Mouse (Mus musculus): ENCODE measurements at regions not wholly inside any gene's neighbourhood (a gene's known extent, or its start where the extent isn't known, plus 50 kb on each side); places are given as distances from the start of the nearest gene placed in this dataset.
A peak's percentile ranks its signal among the peaks of the same experiment; 100 is the strongest.
"Not testable (repeated sequence)": the region's sequence is repeated elsewhere in the genome, so short reads cannot be mapped to it uniquely, and the experiment has no call there.

DNA sequence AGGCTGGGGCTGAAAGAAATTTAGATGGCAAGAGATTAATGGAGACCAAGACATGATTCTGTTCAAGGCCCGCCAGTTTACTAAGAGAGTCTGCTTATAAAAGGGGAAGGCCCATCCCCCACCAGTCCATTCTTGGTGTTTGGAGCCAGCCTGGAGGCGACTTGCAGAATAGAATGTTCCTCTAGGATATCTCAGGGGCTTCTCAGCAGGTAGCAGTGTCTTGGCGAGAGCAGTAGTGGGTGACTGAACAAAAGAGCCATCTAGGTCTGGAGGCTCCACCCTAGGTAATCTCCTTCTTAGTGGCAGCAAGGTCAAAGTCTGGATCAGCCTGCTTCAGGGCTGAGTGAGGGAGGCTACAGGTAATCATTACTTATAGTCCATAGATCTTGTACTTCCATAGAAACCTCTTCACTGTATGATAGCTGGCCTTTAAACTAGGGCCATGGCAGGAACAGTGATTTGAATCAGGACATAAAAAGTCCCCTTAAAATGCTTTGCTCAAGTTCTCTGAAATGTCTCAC, 166.0 kb upstream of the Gm5538 start:
- not testable (repeated sequence) for ATAC-seq (replicated peaks; ENCODE audit: poor library complexity)

DNA sequence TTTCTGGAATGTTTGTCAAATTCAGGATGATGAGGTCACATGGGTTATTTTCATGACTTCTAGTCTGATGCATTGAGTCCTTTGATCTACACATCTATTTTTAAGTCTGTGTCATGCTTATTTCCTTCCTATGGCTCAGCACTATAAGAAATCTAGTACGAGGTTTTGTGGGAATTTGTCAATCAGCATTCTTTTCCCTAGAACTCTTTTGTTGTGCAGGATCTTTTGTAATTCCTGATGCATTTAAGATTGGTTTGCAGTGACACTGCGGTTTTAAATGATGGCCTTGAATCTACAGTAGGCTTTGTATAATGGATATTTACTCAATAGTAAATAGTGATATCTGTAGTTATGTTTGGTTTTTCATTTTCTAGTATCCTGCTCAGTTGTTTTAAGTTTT, 187.0 kb upstream of the Gm5538 start:
- ATAC-seq (replicated peaks; ENCODE audit: poor library complexity): no peak

DNA sequence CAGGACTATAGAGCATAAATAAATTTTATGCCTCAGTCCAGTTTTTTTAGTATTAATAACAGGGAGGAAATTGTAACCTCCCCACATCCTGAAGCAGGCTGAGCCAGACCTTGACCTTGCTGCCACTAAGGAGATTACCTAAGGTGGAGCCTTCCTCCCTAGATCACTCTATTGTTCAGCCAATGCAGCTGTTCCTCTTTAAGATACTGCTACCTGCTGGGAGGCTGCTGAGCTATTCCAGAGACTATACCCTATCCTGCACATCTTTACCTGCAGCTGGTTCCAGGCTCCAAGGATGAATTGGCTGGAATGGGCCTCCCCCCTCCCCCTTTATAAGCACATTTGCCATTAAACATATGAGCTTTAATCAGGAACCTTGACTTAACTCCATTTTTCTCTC, 189.0 kb upstream of the Gm5538 start:
- not testable (repeated sequence) for ATAC-seq (replicated peaks; ENCODE audit: poor library complexity)

DNA sequence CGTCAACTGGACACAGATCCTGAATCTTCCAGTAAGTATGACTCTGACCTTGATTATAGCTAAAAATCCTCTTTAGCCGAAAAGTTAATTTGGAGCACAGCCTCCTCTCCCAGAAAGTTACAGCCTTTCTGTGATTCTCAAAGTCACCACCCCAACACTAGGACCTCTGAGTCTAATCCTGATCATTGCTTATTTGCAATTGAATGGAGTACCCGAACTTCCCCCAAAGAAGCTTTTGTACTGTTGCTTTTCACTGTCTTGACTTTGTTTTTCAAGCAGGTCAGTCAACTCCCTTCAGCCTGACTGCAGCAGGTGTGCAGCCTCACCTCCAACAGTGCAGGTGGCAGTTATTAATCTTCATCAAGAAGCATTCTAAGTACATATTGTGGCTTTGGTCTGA, 189.7 kb upstream of the Gm5538 start:
- not testable (repeated sequence) for ATAC-seq (replicated peaks; ENCODE audit: poor library complexity)

DNA sequence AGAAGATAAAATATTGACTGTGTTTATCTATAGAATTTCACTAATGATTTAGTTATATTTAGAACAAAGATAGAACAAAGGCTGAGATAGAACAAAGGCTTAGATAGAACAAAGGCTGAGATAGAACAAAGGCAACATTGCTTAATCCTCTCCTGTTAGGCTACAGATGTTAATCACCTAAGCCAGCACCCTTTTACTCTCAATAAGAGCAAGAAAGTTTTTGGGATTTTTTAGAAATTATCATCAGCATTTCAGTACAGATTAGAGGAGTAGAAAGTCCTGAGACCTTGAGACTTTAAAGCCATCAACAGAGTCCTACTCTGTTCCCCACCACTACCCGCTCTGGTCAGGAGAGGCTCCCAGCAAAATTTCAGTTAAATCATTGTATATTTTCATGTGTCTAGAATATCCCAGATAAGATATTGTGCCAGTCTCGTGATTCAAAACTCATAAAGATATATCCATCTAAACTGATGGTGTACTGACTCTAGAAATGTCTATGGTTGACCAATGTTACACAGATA, 187.2 kb upstream of the Igsf10 start:
- ATAC-seq (replicated peaks; ENCODE audit: poor library complexity): no peak

DNA sequence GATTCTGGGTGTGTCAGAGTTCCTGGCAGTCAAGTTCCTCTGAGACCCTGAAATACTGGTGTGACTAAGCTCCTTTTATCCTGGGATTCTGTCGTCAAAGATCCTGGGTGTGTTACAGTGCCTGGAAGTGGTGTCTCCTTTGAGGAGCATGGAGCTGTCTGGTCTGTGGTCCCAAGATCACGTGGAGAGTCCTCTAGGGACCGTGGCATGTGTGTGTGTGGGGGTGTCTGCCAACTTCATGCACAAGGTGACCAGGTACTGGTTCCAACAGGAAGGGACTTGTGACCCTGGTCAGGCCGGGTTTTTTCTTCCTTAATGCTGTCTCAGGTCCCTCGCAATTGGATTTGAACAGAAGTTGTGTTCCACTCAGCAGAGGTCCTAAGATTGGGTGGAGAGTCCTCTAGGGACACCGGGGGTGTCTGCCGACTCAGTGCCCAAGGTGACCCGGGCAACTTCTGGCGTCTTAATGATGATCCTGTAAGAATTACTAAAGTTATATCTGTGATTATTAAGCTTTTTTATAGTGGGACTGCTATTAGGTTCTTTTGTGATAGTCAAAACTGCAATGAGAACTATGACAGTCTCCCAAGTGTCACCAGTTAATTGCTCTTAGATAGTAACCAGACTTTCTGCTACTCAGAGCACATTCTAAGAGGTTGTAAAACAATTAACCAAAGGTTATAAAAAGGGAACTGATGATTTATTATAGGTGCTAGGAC, 186.6 kb upstream of the Igsf10 start:
- no peak for ATAC-seq (replicated peaks; ENCODE audit: poor library complexity)

DNA sequence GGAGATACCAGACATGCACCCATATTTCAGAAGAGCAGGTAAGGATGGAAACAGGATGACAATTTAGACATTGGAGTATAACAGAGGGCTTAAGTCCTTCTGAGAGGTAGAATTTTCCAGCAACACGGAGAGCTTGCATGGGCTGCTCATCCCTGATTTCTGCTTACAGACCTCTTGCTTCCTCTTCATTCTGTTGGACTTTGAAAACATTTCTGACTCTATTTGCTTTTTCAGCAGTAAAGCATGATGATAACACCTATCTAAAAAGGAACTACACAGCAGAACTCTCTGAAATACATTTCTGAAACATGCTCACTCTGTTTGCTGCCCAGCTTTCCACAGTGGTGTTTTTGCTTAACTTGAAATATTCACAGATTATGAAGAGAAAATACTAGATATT, 176.6 kb upstream of the Igsf10 start:
- ATAC-seq (replicated peaks; ENCODE audit: poor library complexity): no peak

DNA sequence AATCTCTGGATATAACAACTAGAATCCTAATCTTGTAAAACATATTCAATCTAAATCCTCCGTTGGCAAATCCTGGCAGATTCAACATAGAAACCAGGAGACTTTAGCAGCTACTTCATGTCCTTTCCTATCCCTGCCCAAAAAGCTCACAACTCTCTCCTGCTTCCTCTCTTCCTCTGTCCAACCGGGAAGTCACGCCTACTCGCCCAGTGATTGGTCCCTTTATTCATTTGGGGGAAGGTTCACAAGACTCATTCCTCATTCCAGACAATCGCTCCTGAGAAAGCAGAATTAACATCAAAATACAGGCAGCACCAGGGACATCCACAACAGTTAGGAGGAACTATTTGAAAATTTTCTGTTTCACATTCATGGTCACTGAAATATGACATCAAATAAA, 133.9 kb upstream of the Igsf10 start:
- ATAC-seq (replicated peaks; ENCODE audit: poor library complexity): no peak

DNA sequence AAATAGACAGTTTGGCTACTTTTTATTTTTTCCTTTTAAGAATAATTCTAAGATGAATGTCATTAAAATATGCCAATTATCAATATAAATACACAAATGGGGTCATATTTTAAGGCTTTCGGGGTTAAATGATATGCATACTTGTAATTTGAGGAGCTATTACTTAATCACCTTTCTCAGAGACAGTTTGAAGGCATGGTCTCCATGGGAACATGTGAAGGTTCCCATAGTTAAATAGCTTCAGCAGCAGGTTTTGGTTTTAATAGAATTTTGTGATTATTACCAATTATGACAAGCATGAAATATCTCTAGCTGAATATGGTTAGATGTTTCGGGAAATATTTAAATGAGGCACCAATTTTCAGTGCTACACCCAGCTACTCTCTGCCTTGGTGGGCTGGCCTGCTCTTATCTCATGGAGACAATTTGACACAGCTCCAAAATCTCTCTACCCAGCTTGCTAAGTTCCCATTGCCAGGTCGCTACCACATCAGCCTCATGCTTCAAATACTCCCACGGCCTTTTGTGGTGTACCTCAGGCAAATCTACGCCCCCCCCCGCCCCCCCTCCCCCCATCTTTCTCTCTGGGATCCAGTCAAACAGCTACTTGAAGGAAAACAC, 133.4 kb upstream of the Igsf10 start:
- 0 out of 2 replicates have a peak, but pooled peaks have one; percentile 26 for ATAC-seq (replicated peaks; ENCODE audit: poor library complexity)

DNA sequence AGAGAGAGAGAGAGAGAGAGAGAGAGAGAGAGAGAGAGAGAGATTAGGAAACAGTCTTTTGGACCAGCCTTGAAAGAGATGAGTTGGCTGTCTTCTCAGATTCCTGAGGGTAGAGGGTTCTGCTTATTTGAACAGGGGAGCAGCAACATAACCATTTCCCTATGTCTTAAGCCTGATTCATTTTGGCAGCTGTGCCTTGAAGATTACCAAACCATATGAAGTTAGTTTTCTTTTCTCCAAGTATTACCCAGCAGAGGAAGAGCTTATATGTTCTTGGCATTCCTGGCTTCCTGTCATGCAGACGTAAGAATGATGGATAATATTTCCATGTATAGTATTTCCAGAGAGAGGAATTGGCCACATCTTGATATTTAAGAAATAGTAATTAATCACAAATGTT, 124.8 kb upstream of the Igsf10 start:
- ATAC-seq (replicated peaks; ENCODE audit: poor library complexity): no peak

DNA sequence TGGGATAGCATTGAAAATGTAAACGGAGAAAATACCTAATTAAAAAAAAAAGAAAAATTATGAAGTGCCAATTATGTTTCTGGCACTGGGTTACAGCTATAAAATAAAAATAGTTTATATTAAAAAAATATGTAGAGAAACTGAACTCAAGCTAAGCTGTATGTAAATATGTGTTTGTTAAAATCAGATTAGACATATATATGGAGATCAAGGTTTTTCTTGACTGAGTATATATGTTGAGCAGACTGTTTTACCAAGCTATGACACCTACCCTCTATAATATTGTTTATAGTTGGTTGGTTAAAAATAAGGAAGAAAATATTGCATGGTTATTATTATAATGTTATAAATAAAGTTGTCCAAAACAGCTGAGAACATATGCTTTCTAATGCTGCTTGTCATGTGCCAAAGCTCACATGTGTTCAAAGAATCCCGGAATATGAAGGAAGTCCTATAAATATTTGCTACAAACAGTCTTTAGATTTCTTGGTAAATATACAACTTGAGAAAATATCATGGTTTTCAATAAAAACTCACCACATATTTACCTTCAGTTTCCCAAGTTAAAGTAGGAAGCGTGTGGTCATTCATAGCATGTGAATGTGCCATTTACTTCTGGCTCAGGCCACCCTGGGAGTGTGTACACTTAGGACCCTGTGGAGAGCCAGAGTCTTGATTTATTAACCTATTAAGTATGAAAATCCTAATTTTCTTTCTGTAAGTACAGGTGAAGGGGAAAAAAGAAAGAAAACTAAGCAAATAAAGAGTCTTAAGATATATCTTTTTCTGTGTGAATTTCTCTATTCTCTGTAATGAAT, 118.4 kb upstream of the Igsf10 start:
- no peak for ATAC-seq (replicated peaks; ENCODE audit: poor library complexity)

DNA sequence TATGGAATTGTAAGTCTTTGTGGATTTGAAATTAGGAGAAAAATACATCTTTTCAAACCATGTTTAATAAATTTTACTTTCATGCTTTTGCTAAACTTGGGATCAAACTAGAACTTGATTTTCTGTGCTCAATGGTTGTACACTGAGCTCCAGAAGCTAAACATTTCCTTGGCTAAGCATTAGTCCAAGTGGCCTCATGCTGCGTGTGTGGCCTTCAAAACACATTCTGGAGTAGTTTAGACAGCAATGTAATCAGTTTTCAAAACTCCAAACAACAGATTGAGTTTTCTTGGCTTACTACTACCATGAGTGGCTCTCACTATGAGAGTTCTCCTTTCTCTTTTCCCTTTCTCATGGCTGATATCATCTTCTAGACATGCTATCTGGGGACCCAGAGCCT, 112.7 kb upstream of the Igsf10 start:
- no peak for ATAC-seq (replicated peaks; ENCODE audit: poor library complexity)

DNA sequence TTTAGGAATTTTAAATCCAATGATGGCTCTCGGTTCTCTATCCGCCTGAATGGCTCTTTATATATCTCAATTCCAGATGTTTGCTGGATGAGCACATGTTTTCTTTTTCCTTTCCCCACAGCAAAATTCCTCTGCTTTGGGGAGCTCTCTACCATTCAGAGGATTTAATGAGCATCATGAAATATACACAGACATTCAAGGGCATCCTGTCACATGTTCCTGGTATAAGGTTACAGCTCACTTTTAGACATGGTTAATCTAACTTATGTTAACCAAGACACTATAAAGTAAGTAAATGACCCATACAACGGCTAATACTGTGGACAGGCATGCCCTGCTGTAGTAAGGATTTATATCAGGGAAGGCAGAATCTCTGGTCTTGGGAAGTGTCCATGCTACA, 106.9 kb upstream of the Igsf10 start:
- ATAC-seq (replicated peaks; ENCODE audit: poor library complexity): no peak

DNA sequence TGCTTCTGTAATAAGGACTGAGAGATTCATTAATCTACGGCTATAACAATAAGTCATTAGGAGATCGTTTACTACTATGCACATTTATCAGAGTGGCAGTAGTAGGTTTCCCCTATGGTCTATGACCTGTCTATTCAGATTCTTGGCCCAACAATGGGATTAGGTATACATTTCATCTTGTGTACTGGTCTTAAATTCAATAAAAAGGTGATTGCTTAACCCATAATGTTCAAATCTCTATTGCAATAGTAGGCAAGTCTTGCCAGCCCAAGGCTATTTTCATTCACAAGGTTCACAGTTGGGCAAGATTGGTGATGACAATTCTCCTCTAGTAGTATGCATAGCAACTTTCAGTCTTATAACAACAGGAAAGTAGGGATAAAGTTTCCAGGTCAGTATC, 79.4 kb upstream of the Igsf10 start:
- no peak for ATAC-seq (replicated peaks; ENCODE audit: poor library complexity)

DNA sequence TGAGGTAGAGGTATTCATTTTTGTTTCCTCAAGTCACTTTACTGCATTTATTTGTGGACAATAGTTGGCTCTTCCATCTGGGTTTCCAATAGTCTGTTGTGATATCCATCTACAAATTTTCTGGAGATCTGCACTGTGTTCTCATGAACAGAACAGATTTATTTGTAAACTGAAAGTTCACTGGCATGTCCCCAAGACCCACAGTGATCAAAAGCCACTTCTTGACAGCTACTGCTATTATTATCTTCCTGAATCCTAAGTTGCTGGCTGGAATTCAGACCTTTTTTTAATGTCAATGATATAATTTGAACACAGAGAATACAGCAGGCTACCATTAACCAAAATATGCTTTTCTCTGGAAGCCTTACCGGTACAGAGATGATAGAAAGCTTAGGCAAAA, 64.9 kb upstream of the Igsf10 start:
- no peak for ATAC-seq (replicated peaks; ENCODE audit: poor library complexity)

DNA sequence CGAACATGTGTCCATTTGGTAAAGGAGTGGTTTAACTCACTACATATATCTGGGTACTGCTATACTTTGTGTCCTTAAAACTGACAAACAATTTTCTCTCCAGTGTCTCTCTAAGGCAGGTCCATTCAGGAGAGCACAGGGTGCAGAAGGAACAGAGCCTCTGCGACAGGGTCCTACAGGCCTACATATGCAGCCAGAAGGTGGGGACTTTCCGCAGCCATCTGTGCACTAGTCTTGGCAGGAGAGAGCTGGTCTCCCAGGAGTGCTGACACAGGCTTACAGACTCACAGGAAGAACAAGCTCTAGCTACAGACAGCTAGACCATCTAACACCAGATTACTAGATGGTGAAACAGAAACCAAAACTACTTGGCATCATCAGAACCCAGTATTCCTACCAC, 61.8 kb upstream of the Igsf10 start:
- no peak for ATAC-seq (replicated peaks; ENCODE audit: poor library complexity)

DNA sequence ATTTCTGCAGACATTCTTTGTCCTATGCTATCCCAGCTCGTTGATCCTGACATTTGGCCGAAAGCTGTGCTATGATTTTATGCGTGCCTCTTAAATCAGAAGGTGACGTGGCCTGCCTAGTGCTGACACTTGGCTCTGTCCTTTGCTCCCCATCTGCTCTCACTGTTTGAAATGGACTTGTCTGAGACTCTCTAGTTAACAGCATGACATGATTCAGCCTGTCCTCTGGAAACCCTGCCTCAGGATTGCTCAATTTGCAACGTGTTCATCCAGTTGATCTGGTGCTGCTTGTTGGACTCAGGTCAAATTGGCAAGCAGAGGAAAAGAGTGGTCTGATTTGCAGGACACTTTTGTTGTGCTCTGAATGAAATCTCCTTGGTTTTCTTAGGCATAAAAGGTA, 57.7 kb upstream of the Igsf10 start:
- ATAC-seq (replicated peaks; ENCODE audit: poor library complexity): no peak

DNA sequence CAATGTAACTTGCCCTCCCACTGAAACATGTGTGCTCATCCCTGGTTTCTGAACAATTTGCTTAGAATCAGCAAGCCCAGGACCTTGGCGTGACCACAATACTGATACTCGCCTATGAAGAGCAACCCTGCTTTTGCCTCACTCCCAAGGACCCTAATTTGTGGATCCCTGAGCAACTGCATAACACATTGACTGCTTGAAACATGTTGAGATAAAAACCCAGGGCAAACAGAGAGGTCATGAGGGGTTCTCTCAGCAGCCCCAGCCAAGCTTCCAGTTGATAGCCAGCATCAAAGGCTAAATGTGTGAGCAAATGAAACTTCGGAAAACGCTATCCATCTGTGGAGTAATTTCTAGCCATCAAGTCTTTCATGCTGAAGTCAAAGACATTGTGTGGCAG, 57.2 kb upstream of the Igsf10 start:
- ATAC-seq (replicated peaks; ENCODE audit: poor library complexity): no peak
